Mouse (Mus musculus): ENCODE results near the gene Lyl1.
A peak's percentile ranks its signal among the peaks of the same experiment; 100 is the strongest.

DNA sequence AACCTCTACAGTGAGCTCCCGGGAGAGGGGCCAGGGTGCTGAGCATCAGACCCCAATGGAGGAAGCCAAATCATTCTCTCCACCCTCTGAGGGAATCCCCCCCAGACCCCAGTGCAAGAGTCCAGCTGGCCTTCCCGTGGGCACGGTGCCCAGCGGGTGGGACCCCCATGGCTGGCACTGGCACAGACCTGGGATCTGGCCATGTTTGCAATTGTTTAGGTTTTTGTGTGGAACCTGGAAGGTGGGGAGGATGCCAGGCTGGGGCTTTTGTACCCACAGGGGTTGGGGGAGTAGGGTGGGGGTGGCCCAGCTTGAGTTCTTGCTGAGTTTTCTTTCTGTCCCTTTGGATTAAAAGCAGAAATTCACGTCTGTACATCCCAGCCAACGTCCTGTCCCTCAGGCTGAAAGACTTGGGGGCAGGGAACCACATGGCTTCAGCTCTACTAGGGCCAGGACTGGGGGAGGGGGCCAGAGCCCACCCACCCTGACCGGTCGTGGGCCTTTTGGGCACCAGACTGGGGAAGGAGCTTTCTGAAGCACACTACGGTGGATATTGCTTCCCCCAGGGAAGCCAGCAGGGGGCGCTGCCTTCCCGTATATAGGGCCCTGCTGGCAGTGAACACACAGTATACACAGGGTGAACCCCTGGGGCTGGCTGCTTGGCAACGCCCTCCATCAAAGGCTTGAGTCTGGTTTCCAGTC lies 7.7 kb downstream of the Lyl1 start:
- TF ChIP-seq CTCF (IDR thresholded peaks at IDR 0.05; ENCODE audit: insufficient read depth, low read length), result peak; percentile 85
- TF ChIP-seq POLR2A (IDR thresholded peaks at IDR 0.05; ENCODE audit: borderline replicate concordance, extremely low read depth, low read depth, low read length), result no peak
